Mouse (Mus musculus): ENCODE data around the gene Cdyl. TPM values are rescaled to one million over a fixed set of nuclear protein-coding genes. Genes with fewer than 3 reads are reported as not detected.

The Cdyl gene
- total RNA-seq (2021) = 10 to 100 TPM; 31.5 to 32.7 TPM
- long read RNA-seq, transcript Cdyl-202 (7 exons, 3,575 nt) = major isoform, 7 of 10 reads
- long read RNA-seq, partial matches to known transcripts = 2 of 10 reads
- long read RNA-seq, other reads (novel, unspliced or antisense) = 1 of 10 reads

DNA sequence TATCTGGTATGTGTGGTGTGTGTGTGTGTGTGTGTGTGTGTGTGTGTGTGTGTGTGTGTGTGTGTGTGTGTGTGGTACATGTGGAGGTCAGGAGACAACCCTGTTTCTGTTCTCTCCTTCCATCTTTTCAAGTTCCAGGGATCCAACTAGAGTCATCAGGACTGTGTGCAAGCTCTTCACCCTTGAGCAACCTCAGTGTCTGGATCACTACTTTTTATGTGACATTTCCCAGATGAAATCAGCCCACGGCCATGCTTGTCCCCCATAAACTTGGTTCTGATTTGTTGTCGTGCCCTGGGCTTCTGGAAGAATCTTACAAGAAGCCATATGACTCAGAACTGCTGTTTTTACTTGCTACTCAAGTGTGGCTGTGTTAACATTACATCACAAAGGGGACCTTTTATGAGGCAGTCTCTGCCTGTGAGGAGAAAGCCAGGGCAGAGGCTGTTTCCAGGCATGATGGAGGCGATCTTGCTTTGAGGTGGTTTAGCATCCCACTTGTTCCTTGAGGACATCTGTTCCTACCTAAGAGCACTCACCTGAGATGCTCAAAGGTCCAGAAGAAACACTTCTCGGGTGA lies at the start of gene Cdyl:
Cdyl (plus strand) TSS at position 428 of the 580 bp plus-strand sequence.
- no peak for DNase-seq (ENCODE audit: low spot score in 2 of 2)

DNA sequence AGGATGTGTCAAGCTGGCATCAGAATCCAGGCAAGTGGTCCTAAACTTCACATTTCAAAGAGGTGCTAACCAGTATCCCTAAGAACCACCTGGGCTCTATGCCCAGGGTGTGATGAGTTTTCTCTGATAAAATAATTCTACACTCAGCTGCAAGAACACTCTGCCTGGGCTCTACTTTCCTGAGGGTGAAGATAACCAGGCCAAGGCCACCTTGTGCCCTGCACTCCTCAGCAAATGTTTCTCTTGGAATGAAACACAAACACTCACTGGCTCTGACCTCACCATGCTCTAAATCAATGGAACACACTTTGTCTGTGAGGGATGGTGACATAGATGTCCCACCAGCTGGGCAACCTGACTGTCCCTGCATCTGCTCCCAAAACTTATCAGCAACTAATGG lies 48.9 kb upstream of the Cdyl start:
- DNase-seq (ENCODE audit: low spot score in 2 of 2) = no peak

DNA sequence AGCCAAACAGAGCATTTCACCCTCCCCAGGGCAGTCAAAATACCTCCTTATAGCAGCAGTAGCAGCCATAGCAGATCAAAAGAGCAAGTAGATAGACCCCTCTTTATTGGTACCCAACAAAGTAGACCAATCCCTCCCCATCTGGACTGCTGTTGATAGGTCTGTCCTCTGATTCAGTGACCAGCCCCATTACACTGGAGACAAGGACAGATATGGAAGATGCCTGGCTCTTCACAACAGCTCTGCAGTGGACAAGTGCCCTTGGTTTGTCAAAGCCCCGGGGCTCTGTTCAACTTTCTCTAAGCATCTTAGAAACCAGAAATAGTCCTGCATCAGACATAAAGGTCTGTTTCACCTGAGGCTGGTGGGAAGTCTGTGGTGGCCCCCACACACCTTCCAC lies 47.1 kb upstream of the Cdyl start:
- no peak for DNase-seq (ENCODE audit: low spot score in 2 of 2)

DNA sequence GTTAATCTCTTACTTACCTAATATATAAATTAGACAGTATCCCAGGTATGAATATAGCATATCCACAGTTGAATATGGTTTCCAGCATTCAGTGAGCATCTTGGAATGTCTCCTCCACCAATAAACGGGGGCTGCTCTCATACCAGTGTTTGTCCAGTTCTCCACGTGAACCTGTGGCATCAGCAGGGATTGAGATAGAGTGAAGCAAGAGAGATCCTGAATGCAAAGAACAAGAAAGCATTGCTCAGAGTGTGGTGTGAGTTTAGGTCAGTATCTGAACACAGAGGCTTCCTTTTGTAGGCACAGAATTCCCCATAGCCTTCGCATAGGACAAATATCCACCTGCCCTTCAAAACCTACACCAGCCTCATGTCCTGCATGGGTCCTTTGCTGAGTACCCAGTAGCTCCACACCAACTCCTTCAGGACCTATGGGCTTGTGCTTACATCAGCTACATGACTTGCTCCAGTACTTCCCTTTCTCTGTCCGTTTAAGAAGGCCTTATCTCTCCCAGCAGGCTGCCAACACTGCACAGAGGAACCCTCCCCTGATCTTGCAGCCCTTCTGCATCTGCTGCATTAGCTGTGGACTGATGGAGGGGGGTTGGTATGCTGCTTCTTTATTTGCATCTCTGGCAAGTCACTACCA lies 44.7 kb upstream of the Cdyl start:
- DNase-seq (ENCODE audit: low spot score in 2 of 2) = no peak

DNA sequence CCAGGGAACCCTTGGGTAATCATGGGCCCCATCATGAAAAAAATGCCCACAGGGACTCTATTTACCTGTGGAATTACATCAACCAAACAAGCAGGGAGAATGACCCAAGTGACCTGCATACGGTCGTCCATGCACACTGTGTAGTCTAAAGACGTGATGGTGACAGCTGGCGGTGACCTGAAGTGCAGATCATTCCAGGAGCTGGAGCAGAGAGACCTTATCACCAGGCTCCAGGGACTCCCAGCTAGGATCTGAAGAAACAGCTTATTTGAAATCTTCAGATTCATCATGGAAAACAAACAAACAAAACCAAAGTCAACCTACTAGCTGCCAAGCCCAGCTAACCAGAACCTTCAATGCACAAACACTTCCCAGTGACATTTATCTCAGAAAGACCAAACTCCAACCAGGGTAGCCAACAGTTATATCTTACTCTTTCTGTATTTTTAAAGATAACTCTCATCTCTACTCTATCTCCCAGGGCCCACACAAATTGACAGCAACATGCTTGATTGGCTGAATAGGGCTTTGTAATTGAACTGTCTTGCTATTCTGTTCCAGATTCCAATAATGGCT lies 43.0 kb upstream of the Cdyl start:
- DNase-seq (ENCODE audit: low spot score in 2 of 2) = no peak

DNA sequence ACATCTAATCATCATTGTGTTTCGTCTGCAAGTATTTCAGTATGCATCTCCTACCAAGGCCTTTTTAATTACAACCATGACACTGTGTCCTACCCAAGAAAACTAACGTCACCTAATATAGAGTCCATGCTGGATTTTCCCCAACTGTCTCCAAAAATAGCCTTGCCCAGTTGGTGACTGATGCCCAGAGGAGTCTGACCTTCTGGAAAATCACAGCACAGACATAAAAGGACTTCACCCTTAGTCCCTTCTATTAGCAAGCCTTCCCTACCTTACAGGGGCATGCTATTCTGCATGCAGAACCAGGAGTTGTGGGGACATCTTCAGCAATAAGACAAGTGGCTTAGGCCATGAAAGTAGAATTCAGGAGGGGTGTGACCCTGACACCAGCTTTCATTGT lies 40.3 kb upstream of the Cdyl start:
- no peak for DNase-seq (ENCODE audit: low spot score in 2 of 2)

DNA sequence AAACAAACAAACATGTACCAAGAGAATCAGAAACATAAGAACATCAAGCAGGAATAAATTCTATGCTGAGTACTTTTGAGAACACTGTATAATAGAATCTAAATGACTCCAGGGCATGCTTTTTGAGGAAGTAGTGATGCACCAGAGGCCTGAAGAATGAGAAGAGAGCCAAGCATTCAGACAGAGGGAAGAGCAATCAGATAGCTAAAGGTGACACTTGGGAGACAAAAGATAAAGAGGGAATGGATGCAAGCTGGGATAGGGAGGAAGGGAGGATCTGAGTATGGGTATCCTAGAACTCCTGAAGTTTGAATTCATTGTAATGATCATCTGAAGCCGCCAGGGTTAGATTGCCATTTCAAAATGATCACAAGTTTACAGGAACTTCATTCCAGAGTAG lies 38.9 kb upstream of the Cdyl start:
- DNase-seq (ENCODE audit: low spot score in 2 of 2) = no peak

DNA sequence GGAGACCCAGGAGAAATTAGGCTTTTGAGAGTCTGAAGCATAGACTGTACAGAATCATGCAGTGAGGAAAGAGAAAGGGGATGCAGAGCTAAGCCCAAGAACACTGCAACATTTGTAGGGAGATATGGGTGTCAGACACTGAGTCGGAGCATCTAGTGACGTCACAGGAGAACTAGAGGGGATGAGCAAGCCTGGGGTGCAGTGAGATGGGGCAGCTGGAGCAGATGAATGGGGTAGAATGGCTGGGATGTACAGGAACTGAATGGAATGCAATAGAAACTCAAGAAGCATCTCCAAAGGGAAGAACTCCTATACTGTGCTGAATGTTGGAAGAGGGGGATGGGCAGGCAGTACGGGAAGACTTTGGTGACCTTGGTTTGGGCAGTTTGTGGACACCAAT lies 34.8 kb upstream of the Cdyl start:
- DNase-seq (ENCODE audit: low spot score in 2 of 2) = no peak

DNA sequence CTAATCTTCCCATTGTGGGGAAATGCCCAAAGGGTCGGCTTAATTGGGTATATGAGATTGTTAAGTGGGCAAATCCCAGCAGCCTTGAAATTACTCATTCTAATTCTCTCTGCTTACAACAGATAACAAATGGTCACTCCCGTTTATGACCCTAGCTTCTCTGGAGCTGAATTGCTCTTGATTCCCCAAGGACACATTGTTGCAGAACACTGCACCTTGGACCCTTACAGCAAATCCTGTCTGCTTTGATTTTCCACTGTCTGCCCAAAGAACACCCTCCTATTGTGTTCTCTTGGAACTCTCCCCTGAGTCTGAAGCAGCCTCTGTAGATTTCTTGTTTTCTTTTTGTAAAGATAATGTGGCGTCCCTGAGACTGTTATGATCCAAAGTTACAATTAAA lies 34.1 kb upstream of the Cdyl start:
- DNase-seq (ENCODE audit: low spot score in 2 of 2) = no peak

DNA sequence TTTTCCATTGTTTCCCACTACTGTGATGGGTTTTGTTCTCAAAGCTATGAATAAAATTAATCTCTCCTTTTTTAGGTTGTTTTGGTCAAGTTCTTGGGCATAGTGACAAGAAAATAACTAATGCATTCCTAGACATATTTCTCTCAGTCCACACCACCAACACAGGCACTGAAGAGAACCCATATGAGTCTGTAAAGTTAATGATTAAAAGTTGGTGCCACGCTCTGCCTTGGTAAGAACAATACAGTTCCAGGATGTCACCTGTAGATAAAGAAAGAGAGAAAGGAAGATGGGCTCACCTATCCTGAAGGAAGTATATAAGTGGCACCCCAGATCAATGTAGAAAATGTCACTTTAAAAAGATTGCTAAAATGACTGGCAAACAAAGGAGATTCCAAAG lies 32.3 kb upstream of the Cdyl start:
- no peak for DNase-seq (ENCODE audit: low spot score in 2 of 2)

DNA sequence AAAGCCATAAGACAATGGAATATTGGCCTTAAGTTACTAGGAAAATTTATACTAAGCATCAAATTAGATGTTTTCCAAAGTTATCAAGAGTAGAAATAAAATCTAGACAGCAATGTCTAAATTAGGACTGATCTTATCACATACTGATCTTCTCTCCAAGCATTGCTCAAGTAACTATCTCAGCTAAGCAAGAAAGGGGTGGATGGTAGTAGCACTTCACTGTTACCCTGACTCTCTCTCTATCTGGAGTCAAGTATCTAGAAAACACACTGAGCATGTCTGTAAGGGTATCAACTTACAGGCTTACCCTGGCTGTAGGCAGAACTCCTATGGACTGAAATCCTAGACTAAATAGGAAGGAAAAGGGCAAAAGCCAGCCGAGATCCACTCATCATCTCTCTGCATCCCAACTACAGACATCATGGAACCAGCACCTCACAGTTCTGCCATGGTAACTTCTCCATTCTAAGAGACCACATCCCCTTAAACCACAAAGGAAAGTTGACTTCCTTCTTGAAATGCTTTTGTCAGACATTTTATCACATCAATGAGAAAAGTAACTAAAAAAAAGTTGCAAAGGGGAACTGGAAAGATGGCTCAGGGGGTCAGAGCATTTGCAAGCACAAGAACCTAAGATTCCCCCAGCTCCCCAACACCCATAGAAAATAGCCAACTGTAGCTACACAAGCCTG lies 12.4 kb upstream of the Cdyl start:
- DNase-seq (ENCODE audit: low spot score in 2 of 2) = no peak

DNA sequence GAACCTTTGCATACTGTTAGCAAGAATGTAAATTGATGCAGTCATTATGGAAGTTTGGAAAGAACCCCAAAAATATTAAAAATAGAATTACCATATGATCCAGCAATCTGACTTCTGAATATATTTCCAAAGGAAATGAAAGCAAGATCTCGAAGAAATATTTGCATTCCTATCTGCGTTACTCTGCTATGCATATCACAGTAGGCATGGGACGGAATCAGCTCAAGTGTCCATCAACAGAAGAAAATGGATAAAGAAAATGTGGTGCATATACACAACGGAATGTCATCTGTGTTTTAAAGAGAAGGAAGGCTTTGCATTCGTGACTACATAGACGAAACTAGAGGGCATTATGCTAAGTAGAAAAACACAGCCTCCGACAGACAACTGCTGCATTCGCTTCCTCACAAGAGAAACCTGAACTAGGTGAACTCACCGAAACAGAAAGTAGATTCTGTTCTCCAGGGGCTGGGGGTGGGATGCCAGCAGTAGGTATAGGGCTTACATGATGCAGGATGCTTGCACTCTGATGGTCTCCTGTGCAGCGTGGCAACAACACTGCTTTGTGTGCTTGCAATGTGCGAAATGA lies 9.3 kb upstream of the Cdyl start:
- no peak for DNase-seq (ENCODE audit: low spot score in 2 of 2)

DNA sequence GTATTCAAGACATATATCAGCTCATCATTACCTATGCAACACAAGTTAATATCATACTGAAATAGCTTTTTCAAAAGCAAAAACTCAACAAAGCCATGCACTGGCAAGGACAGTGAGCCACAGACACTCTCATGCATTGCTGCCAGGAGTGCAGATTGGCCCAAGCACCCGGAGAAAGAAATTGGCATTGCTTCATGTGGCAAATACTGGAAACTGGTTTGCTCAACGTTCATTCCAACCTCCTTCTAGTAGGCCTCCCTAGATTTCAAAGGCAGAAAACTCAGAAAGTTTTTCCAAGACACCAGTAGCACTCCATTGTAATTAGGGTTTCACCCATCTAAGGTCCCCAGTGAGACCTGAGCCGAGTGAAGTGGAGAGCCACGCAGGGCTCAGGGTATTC lies 6.8 kb upstream of the Cdyl start:
- no peak for DNase-seq (ENCODE audit: low spot score in 2 of 2)

DNA sequence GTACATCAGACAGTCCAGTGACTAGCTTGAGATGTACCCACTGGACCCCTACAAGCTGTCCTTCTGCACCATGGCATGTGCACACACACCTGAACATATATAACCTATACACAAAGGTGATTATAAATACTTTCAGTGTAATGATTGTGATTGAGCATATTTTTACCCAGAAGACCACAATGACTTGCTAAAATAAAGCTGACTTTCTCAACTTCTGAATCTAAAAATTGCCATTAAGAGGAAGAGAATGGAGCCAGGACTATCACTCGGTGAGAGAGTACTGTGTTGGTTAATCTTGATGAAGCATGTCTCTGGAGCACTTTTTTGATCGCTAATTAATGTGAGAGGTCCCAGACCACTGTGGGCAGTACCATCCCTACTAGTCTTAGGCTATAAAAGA lies 2.8 kb upstream of the Cdyl start:
- DNase-seq (ENCODE audit: low spot score in 2 of 2) = no peak

DNA sequence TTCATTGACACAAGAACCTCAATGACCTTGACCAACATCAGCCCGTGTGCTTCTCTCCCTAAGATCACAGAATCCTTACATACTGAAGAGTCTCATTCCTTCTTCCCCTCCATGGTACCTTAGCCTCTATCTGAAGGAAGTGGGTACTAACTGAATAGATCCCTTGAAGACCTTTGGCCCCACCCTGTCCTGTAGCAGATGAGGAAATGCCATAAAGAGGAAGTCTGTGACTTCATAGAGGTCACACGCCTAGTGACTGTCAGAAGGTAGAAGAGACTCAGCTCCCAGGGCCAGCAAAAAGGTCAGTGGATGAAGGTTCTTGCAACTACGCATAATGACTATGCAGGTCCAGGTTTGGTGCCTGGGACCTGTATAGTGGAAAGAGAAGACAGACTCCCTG lies 5.8 kb downstream of the Cdyl start:
- DNase-seq (ENCODE audit: low spot score in 2 of 2) = no peak

DNA sequence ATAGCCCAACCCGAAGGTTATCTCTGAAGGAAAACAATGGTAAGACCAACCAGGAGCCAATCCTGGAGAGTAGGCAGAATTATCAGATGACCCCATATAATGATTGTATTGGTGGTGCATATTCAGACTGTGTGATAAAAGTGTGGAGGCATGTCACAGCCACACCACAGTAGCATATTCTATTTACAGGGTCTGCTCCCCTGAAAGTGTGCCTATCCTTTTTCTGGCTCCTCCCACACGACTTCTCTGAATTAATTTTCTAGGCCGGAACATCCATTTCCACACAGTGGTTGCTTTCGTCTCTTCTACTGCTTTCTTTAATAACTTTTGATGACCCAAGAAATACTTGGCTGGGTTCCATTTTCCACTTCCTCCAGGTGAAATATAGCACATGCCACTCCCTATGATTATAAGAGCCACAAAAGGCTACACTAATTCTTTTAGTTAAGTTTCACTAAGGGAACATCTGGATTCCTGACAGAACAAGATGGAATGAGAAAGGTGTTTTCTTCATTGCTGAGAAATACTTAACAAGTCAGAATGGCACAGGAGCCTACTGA lies 10.4 kb downstream of the Cdyl start:
- DNase-seq (ENCODE audit: low spot score in 2 of 2) = no peak

DNA sequence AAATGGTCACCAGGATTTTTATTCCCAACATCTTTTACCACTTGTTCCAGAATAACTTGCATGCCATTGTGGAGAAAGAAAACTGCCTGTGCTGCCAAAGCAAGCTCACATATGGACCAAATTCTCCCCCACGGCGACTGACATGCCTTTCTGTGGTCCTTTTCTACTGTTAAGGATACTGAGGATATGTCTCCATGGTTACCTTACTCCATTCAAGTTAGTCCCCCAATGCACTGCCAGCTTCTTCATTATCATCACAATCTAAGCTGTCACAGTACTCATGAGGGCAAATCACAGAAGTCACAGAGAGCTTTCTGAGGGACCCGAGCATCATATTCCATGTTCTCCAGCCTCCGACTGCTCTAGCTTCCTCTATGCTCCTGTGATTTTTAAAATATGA lies 11.2 kb downstream of the Cdyl start:
- DNase-seq (ENCODE audit: low spot score in 2 of 2) = no peak

DNA sequence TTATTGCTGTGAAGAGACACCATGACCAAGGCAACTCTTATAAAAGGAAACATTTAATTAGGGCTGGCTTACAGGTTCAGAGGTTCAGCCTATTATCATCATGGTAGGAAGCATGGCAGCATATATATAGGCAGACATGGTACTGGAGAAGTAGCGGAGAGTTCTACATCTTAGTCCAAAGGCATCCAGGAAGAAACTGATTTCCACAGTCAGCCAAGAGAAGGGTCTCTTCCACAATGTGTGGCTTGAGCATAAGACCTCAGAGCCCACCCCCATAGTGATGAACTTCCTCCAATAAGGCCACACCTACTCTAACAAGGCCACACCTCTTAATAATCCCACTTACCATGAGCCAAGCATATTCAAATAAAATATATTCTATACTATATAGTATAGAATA lies 17.3 kb downstream of the Cdyl start:
- DNase-seq (ENCODE audit: low spot score in 2 of 2) = no peak

DNA sequence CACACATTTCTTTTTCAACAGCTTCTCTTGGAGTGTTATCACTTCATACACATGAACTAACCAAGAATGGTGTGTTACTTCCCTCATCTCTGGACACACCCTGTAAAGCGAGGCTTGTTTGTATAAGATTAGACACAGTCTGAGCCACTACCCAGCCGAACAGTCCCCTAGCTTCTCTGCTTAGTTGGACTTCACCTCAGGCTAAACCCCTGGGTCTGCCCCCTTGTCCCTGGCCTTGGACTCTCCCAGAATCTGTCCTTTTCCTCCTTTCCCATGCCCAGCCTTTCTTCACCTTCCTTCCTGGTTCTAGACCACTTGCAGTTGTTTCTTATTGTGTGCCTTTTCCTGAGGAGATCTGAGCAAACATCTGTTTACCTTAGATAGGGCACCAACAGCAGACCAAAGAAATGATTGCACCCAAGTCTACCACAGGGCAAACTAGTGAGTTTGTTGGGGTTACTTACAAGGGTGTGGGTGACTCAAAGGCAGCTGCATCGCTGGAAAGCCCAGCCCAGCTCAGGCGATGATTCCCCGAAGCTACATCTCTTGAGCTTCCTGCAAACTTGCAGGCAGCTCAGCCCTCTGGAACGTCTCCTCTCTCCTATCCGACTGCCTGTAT lies 17.9 kb downstream of the Cdyl start:
- no peak for DNase-seq (ENCODE audit: low spot score in 2 of 2)

DNA sequence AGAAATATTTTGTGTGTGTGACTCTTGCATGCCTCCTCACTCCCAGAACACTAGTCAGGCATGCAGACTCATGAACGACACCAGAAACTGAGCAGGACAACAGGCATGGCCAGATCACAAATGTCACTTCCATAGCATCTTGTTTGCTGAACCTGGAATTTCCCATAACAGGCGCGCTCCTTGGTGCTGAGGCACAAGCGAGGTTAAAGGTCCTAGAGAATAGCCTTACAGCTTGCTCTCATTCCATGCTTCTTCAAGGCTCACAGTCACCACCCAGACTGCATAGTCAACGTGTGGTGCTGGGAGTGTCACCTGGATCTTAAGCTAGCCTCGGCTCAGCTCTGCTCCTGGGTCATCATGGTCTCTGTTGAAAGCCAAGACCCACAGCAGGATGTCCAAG lies 19.1 kb downstream of the Cdyl start:
- DNase-seq (ENCODE audit: low spot score in 2 of 2) = no peak

DNA sequence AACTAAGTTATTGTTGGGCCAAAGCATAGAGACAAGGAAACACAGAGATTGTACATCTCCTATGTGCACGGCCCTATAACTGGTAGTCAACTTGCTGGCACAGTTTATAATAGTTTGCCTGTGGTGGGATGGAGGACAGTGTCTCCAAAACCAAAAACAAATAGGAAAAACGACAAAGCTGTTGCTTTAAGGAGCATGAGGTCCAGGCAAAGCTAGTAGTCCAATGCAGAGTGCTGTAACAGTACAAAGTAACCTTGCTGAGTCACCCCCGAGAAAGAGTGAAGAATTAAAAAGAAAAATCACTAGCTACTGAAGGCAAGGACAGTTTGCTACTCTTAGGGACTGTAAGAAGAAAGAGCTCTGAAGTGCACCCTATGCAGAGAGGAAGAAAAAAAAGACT lies 21.7 kb downstream of the Cdyl start:
- DNase-seq (ENCODE audit: low spot score in 2 of 2) = no peak
